In the genomic region with DNA sequence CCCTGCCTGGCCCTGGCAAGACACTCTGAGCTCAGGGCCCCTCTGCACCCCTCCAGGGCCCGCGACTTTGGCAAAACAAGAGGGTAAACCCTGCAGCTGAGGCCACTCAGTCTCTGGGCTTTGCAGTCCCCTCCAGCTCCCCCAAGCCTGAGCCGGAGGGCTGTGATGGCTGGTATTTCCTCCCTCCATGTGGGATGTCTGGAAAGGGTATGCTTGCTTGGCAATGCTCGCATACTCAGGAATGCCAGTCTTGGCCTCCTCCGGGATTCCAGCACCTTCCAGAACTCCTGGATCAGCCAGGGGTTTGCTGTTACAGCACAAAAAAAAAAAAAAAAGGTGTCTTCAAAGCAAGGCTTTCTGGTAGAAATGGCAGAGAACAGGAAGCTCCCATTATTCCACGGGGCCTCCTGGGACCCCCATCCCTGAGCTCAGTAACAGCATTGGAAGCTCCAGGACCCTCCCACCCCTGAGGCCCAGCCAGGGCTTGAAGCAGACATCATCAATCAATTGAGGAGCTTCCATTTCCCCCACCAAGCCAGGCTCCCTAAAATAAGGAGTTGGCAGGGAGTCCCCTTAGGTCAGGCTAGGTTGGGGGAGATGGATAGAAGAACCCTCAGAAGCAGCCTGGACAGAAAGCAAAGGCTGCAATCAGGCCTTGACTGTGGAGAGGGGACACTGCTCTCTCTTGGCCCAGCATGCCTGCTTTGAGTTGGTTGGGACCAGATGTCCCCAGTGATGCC, we compare ENCODE assay signal across 29 mouse cellular contexts. TPM values are rescaled to one million over a fixed set of nuclear protein-coding genes. Genes with fewer than 3 reads are reported as not detected.
DNase-seq lines count a peak whose midpoint lies in the region; ATAC-seq and TF ChIP-seq lines count a peak whose summit lies in the region.
"Had no signal": no experiment of that assay in that cellular context is flagged by ENCODE, and none has a peak within 500 bp of the region (broad histone marks: within the 10 kb centered on the region; RNA-seq: fewer than 3 reads in every experiment).

No protein-coding gene starts in this region.

- TF ChIP-seq POLR2A in lung, adult 2 months (IDR thresholded peaks at IDR 0.05; ENCODE audit: borderline replicate concordance, extremely low read depth, low read depth, low read length): no peak

- 58% methylated on average over 6 of the region's 6 CpGs for WGBS in heart, embryonic 12.5 days
- WGBS in lung, adult 2 months: 44% methylated on average over 6 of the region's 6 CpGs
- 38% methylated on average over 6 of the region's 6 CpGs for WGBS in limb, embryonic 15.5 days

- peaks cover 30% of the 10 kb centered on the region for H3K27me3 ChIP-seq in heart, embryonic 12.5 days (replicated peaks)
- H3K27me3 ChIP-seq in limb, embryonic 15.5 days: peaks cover 12% of the 10 kb centered on the region; the same call in 1 of the 2 replicates

- intact Hi-C loops in gastrocnemius, postnatal 14 days (cut with DNase I; ENCODE audit: low total_unique reads): no loop called here

- H3K9me3 ChIP-seq in heart, embryonic 12.5 days (replicated peaks): no peaks in the 10 kb centered on the region
- H3K9me3 ChIP-seq in limb, embryonic 15.5 days: no peaks in the 10 kb centered on the region
- H3K9me3 ChIP-seq: embryonic facial prominence, embryonic 13.5 days; midbrain, embryonic 13.5 days had no signal

- H3K27ac ChIP-seq in heart, embryonic 12.5 days (ENCODE audit: poor library complexity, severe bottlenecking): no peak overlapping the region
- H3K27ac ChIP-seq in limb, embryonic 15.5 days: peak overlapping the region; percentile 74
- H3K27ac ChIP-seq: embryonic facial prominence, embryonic 13.5 days; liver, embryonic 14.5 days; midbrain, embryonic 13.5 days had no signal

- no peaks in the 10 kb centered on the region for H3K36me3 ChIP-seq in heart, embryonic 12.5 days
- no peaks in the 10 kb centered on the region for H3K36me3 ChIP-seq in limb, embryonic 15.5 days
- H3K36me3 ChIP-seq: embryonic facial prominence, embryonic 13.5 days; midbrain, embryonic 13.5 days had no signal

- no peak for TF ChIP-seq CTCF in lung, adult 2 months (IDR thresholded peaks at IDR 0.05; ENCODE audit: insufficient read depth, low read length)

- H3K4me3 ChIP-seq in heart, embryonic 12.5 days: no peak overlapping the region
- no peak overlapping the region for H3K4me3 ChIP-seq in lung, adult 2 months (replicated peaks; ENCODE audit: extremely low read depth, low read depth, low read length)
- no peak overlapping the region for H3K4me3 ChIP-seq in limb, embryonic 15.5 days
- H3K4me3 ChIP-seq: embryonic facial prominence, embryonic 13.5 days; midbrain, embryonic 13.5 days had no signal

- DNase-seq in heart, adult 11 months: peak; percentile 87
- DNase-seq in kidney, postnatal 10 days: peak; percentile 59
- no peak for DNase-seq in kidney, adult 11 months
- peak; percentile 56 for DNase-seq in lung, postnatal 10 days
- no peak for DNase-seq in lung, adult 2 months
- no peak for DNase-seq in gastrocnemius, postnatal 14 days
- DNase-seq: adrenal gland, postnatal 14 days; cerebellum, adult 9-11 months; heart, postnatal 10 days; right cerebral cortex, postnatal 14 days; thymus, adult 2 months had no signal

- no peak overlapping the region for H3K4me2 ChIP-seq in heart, embryonic 12.5 days
- H3K4me2 ChIP-seq in limb, embryonic 15.5 days: no peak overlapping the region
- H3K4me2 ChIP-seq: embryonic facial prominence, embryonic 13.5 days; midbrain, embryonic 13.5 days had no signal

- no peak for ATAC-seq in heart, embryonic 12.5 days (ENCODE audit: insufficient number of reproducible peaks, low FRiP score)
- peak; percentile 68; the same call in 1 of the 2 replicates for ATAC-seq in limb, embryonic 15.5 days (ENCODE audit: insufficient number of reproducible peaks, low FRiP score, low TSS enrichment, low read depth)
- ATAC-seq: CD4-positive, CD25-positive, alpha-beta regulatory T cell, adult 4 months; midbrain, embryonic 13.5 days had no signal

- no peak overlapping the region for H3K9ac ChIP-seq in heart, embryonic 12.5 days
- no peak overlapping the region for H3K9ac ChIP-seq in limb, embryonic 15.5 days
- H3K9ac ChIP-seq: embryonic facial prominence, embryonic 13.5 days; liver, embryonic 14.5 days; midbrain, embryonic 13.5 days had no signal

- H3K4me1 ChIP-seq in heart, embryonic 12.5 days (replicated peaks): no peaks in the 10 kb centered on the region
- H3K4me1 ChIP-seq in lung, adult 2 months (ENCODE audit: control insufficient read depth, insufficient read depth, low read length): no peaks in the 10 kb centered on the region
- peaks cover 17% of the 10 kb centered on the region for H3K4me1 ChIP-seq in limb, embryonic 15.5 days
- H3K4me1 ChIP-seq: midbrain, embryonic 13.5 days had no signal

RNA-seq across cellular contexts. Expression of a gene that starts 17.1 kb away (rescaled TPM):
- not detected in 2 replicates for polyA plus RNA-seq in heart, embryonic 12.5 days (2016; fragmentation: Nextera tagmentation; extraction: Ambion mirVana)
- not detected in 2 replicates for polyA plus RNA-seq in lung, adult 2 months (2012; rRNA removed)
- not detected in 2 replicates for polyA plus RNA-seq in limb, embryonic 15.5 days (2015; fragmentation: Nextera tagmentation; extraction: Ambion mirVana)
- total RNA-seq in gastrocnemius, postnatal 14 days (2021): not detected
- total RNA-seq: adrenal gland, postnatal 14 days; gastrocnemius, adult 18-20 months; heart, postnatal 10 days; layer of hippocampus, postnatal 10 days; left cerebral cortex, adult 8-10 months; megakaryocyte, adult 5-6 weeks had no signal
- polyA plus RNA-seq: brain, embryonic 14.5 days; CD4-positive, CD25-positive, alpha-beta regulatory T cell, adult 4 months; cortical plate, adult 2 months; embryonic facial prominence, embryonic 13.5 days; hindbrain, embryonic 11.5 days; limb, embryonic 11.5 days; liver, embryonic 14.5 days; midbrain, embryonic 13.5 days; neural tube, embryonic 14.5 days; spleen, adult 2 months; stomach, embryonic 14.5 days; urinary bladder, adult 2 months had no signal

RNA-seq across cellular contexts. Expression of a gene that starts 51.6 kb away (rescaled TPM):
- polyA plus RNA-seq in heart, embryonic 12.5 days (2016; fragmentation: Nextera tagmentation; extraction: Ambion mirVana): 13.7 and 15.7 TPM in 2 replicates
- polyA plus RNA-seq in lung, adult 2 months (2012; rRNA removed): 48.2 and 49.9 TPM in 2 replicates
- 17.3 TPM in 2 replicates for polyA plus RNA-seq in limb, embryonic 15.5 days (2015; fragmentation: Nextera tagmentation; extraction: Ambion mirVana)
- total RNA-seq in gastrocnemius, postnatal 14 days (2021): 10 to 100 TPM; 75.2 to 89.8 TPM

Comparison
In these comparisons a context has a peak if more than half of its experiments do, and no peak if none do; other contexts are left out.
1. DNase-seq: peak in heart, adult 11 months (single experiment), kidney, postnatal 10 days (single experiment) and lung, postnatal 10 days (single experiment); none in kidney, adult 11 months (single experiment), lung, adult 2 months (single experiment) and gastrocnemius, postnatal 14 days (single experiment).